Mouse (Mus musculus): ENCODE measurements around the gene Mrgprd.

The Mrgprd gene

GRCm38 (mm10) chr7:145304153-145304552 lies 10.5 kb upstream of the Mrgprd start:
- DNase-seq: no peak

DNA sequence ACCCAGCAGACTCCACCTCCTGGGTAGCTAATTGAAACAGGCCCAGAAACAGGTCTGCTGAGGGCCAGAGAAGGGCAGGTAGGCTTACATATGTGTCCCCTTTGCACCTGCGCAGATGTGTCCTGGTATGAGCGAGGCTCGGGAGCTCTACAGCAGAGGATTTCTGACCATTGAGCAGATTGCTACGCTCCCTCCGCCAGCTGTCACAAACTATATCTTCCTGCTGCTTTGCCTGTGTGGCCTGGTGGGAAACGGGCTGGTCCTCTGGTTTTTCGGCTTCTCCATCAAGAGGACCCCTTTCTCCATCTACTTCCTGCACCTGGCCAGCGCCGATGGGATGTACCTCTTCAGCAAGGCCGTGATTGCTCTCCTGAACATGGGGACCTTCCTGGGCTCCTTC lies 7.0 kb upstream of the Mrgprd start:
- DNase-seq: no peak

GRCm38 (mm10) chr7:145308061-145308675 lies 6.5 kb upstream of the Mrgprd start:
- no peak for DNase-seq

DNA sequence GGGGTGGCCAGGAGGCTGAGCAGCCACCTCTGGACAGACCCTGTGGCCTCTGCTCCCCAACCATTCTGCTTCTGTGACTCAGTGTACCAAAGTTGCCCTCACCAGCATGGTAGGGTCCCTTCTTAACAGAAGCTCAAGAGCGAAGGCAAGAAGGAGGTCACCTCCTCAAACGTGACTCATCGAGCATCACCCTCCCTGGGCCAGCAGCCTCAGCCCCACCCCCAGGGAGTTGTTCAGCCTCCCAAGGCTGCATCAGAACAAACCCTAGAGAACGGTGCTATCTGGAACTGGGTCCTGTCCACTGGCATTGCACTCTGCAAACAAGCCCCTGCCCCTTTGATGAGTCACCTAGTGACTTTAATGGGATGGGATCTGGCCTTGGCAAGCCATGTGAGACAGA lies 5.8 kb upstream of the Mrgprd start:
- DNase-seq: no peak

DNA sequence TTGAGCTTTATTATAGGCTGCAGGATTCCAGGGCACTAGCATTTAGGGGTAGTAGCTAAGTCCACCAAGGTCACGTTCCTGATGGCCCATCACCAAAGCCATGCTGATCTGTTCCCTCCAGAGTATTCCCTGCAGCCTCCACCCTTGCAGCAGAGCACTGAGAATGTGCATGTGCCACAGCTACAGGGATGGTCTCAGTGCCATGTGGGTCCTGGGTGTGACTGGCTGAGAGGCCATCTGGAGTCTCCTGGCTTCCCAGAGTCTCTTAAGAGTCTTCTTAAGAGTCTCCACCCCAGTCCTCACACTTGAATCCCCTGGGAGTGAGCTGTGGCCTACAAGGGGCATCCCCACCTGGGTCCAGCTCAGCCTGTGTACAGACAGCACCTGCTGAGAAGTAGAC lies 4.8 kb upstream of the Mrgprd start:
- DNase-seq: no peak

- no peak for DNase-seq
These were observed 4.1 kb upstream of the Mrgprd start for GRCm38 (mm10) chr7:145310526-145310925.

GRCm38 (mm10) chr7:145312137-145312536 lies 2.5 kb upstream of the Mrgprd start:
- DNase-seq: no peak

- DNase-seq: no peak
These were observed 2.9 kb downstream of the Mrgprd start for GRCm38 (mm10) chr7:145317522-145317921.

DNA sequence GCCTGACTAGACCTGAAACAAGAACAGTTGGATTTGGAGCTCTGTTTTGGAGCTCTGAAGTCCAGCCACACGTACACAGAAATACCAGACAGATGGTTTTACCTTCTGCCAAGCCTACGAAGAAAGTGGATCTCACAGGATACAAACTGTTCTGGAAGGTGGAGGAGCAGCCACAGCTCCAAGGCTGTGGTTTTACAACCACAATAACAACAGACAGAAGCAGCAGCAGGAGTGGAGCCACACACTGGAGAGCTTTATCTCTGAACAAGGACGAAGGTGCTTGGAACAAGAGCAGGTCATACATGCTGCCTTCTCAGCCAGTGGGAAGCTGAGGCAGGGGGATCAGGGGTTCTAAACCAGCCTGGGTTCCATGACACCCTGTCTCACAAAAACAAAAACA lies 4.8 kb downstream of the Mrgprd start:
- DNase-seq: no peak

GRCm38 (mm10) chr7:145323607-145324006 lies 9.0 kb downstream of the Mrgprd start:
- no peak for DNase-seq

DNA sequence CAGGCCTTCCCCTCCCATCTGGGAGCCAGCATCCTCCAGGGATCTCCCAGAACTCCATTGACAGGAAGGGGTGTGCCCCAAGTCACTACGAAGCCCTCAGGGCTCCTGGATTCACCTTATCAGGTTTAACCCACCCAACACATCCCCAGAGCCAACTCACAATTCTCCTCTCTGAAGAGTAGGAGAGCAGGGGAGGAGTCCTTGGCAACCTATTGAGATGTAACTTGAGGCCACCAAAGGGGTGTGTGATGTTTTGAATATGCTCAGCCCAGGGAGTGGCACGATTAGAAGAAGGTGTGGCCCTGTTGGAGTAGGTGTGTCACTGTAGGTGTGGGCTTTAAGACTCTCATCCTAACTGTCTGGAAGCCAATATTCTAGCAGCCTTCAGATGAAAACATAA lies 11.1 kb downstream of the Mrgprd start:
- DNase-seq: no peak

DNA sequence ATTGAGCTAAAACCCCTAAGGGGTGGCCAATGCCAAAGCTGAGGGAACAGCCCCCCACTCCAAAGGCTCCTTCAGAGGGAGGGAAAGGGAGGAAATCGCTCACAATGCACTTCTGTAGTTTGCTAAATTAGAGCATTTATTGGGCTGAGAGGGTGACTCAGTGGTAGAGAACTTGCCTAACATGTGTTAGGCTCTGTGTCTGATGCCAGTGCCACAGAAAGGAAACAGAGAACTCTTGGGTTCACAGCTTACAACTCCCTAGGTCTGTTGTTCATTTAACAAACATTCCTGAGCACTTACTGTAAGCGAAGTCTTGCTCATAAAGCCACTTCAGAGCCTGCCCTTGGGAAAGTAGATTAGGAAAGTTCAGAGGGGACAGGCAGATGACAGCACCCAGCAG lies 15.3 kb downstream of the Mrgprd start:
- DNase-seq: no peak

DNA sequence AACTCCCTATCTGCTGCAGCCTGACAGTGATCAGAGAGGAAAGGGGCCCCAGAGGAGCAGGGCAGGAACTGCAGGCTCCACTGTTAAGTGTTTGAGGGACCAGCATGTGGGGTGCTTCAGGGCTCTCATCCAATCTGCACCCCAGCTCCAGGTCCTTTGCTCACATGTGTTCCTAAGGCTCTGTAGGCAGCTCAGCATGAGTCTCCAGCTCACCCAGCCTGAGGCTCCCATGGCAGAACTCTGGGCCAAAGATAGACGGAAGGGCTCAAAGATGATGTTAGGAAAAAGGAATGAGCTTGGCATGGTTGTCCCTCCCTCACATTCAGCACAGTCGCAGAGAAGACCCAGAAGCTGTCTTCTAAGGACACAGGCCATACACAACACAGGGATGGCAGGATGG lies 16.0 kb downstream of the Mrgprd start:
- no peak for DNase-seq

DNA sequence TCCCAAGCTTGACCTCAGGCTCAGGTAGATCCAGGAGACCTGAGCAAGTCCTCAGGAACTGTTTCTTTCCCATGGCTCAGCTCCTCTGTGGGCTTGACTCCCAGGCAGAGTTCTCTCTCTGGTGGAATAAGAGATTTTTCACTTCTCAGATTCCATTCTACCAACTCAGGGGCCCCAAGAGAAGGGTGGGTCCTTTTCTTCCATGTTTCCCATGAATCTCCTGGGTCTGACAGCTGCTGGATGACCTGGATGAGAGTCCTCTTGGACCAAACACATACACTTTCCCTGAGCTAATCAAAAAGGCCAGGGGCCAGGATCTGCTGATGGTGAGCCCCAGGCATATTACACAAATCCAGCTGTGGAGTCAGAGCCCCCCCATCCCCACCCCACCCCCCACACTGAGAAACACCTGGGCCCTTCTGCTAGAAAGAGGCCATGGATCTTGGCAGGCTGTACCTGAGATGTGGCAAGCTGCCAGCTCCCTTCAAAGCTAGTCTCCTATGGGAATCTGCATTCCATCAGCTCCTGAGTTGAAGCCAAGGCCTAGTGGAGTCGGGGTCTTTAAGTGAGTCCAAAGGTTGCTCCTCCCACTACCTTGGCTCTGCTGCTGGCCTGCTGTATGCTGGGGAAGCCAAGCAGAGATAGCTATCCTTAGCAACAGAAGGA lies 17.9 kb downstream of the Mrgprd start:
- DNase-seq: peak; percentile 39

- no peak for DNase-seq
These were observed 19.3 kb downstream of the Mrgprd start for GRCm38 (mm10) chr7:145333936-145334335.

GRCm38 (mm10) chr7:145334428-145335027 lies 19.9 kb downstream of the Mrgprd start:
- no peak for DNase-seq

- no peak for DNase-seq
These were observed 20.6 kb downstream of the Mrgprd start for GRCm38 (mm10) chr7:145335199-145335598.

DNA sequence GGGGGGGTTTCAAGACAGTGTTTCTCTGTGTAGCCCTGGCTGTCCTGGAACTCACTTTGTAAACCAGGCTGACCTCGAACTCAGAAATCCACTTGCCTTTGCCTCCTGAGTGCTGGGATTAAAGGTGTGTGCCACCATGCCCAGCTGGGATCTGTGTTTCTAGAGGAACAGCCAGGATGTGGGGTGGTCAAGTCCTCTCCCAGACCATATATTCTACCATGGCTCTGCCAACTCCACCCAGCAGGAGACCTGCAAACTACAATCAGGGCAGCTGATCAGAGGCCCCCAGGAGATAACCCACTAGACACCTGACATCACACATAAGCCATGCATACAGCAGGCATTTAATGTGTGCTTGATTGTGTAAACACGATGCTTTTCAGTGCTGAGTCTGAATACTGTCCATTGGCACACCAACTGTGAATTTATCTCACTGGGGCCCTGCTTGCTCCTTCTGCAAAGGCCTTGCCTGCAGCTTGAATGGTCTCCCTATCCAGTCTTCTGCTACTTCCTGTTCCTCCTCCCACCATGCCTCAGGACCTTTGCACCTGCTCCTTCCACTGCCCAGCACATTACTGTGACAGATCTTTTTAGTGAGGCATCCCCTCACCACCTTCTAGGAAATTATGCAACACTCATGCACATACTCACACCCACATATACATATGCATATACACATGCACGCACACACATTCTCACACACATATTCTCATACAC lies 21.1 kb downstream of the Mrgprd start:
- DNase-seq: no peak

GRCm38 (mm10) chr7:145337889-145338288 lies 23.3 kb downstream of the Mrgprd start:
- DNase-seq: no peak

DNA sequence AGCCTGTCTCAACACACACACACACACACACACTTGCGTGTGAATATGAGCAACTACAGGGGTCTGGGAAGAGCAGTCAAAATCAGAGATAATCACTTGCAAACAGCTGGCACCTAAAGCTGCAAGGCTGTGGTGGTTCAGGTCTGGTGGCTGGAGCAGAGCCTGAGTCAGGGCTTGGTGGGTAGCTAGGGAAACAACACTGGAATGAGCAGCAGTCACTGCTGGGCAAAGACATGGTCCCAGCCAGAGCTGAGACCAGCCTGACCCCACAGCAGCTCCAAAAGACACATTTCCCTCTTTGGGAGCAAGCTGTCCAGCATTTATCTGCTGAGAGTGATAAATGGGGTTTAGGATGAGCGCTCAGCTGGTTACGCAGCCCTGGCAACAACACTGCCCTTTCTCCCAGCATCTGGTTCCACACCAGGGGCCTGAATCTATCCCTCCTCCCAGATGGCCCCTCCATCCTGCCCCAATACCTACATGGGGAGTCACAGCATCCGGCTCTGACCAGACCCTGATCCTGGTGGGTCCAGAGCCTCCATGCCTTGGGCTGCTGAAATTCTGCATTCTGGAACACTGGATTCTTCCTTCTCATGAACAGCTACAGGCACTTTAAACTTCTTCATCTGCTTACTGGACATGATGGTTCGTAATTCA lies 25.7 kb downstream of the Mrgprd start:
- no peak for DNase-seq
